Mouse (Mus musculus): Measurements from ENCODE around the gene Crocc.

Crocc gene

GRCm38 (mm10) chr4:140982808-140983207 lies 77.5 kb downstream of the Crocc start:
- DNase-seq = no peak

- DNase-seq = no peak
Observed at GRCm38 (mm10) chr4:140981605-140982004, 78.7 kb downstream of the Crocc start.

GRCm38 (mm10) chr4:140977886-140978692 lies 82.3 kb downstream of the Crocc start:
- no peak for DNase-seq

- no peak for DNase-seq
Observed at GRCm38 (mm10) chr4:140977278-140977677, 83.1 kb downstream of the Crocc start.

- no peak for DNase-seq
Observed at GRCm38 (mm10) chr4:140975356-140975755, 85.0 kb downstream of the Crocc start.

- no peak for DNase-seq
Observed at GRCm38 (mm10) chr4:140974408-140974807, 85.9 kb downstream of the Crocc start.

- DNase-seq = no peak
Observed at GRCm38 (mm10) chr4:140971691-140972090, 88.7 kb downstream of the Crocc start.

GRCm38 (mm10) chr4:140967386-140968159 lies 92.8 kb downstream of the Crocc start:
- no peak for DNase-seq

Measured in right cerebral cortex, adult 18-20 months (tissue).